Mouse (Mus musculus): ENCODE data around the gene Zfand3. TPM values are rescaled to one million over a fixed set of nuclear protein-coding genes. Genes with fewer than 3 reads are reported as not detected.

The Zfand3 gene
- polyA plus RNA-seq, 1 experiment from 2014 or later = 59.5 TPM

DNA sequence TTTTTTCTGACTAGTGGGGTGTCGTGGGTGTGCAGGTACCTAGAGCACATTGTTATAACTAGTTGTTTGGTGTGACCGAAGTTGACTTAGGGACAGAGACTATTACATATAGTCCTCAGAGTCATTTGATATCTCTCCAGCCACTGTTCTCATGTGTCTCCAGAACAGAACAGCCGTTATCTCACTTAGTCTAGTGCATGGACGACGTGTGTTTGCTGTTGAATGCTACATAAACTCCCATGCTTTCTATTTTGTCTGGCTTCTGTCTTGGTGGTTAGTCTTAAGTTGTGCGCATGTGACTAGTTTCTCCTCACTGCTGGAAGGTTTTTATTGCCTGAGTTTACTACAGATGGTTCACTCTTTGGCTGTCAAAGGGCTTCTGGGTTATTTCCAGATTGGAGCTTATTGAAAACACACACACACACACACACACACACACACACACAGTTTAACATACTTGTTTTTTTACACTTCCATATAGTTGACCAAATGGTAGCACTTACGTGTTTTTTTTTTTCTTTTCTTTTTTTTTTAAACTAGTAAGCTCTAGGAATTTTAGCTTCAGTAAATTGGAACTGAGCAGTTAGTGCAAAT lies 25.2 kb downstream of the Zfand3 start:
- DNase-seq (ENCODE audit: low spot score) = peak; percentile 51

GRCm38 (mm10) chr17:30032796-30033195 lies 28.3 kb downstream of the Zfand3 start:
- H3K4me1 ChIP-seq (ENCODE audit: control insufficient read depth, insufficient read depth, low read length) = peaks cover 19% of the 10 kb centered on the region
- H3K36me3 ChIP-seq (ENCODE audit: control insufficient read depth, insufficient read depth, low read length) = no peaks in the 10 kb centered on the region
- H3K4me2 ChIP-seq (ENCODE audit: low read length) = no peak overlapping the region
- DNase-seq (ENCODE audit: low spot score) (no peak), ATAC-seq (no peak)
- no peak overlapping the region for H3K27ac ChIP-seq (ENCODE audit: low read depth, low read length)
- H3K4me3 ChIP-seq (ENCODE audit: low read depth, low read length) = no peak overlapping the region
- no peak overlapping the region for H3K9ac ChIP-seq (ENCODE audit: low read length)
- WGBS = 96% methylated on average over 4 of the region's 4 CpGs
- H3K27me3 ChIP-seq (replicated peaks; ENCODE audit: control insufficient read depth, insufficient read depth, low read length) = no peaks in the 10 kb centered on the region
- no peaks in the 10 kb centered on the region for H3K9me3 ChIP-seq (replicated peaks; ENCODE audit: control insufficient read depth, low read length)

More for the DNA sequence above, 25.2 kb downstream of the Zfand3 start:
- no peak for ATAC-seq
- Histone ChIP-seq H3K36me3 (ENCODE audit: control insufficient read depth, insufficient read depth, low read length) (no peaks in the 10 kb centered on the region), H3K9ac (ENCODE audit: low read length) (no peak overlapping the region), H3K9me3 (replicated peaks; ENCODE audit: control insufficient read depth, low read length) (no peaks in the 10 kb centered on the region), H3K27me3 (replicated peaks; ENCODE audit: control insufficient read depth, insufficient read depth, low read length) (no peaks in the 10 kb centered on the region), H3K4me1 (ENCODE audit: control insufficient read depth, insufficient read depth, low read length) (peaks cover 35% of the 10 kb centered on the region), H3K27ac (ENCODE audit: low read depth, low read length) (no peak overlapping the region), H3K4me3 (ENCODE audit: low read depth, low read length) (no peak overlapping the region), H3K4me2 (ENCODE audit: low read length) (no peak overlapping the region)
- WGBS = 83% methylated on average over 7 of the region's 7 CpGs

GRCm38 (mm10) chr17:30033991-30034390 lies 29.5 kb downstream of the Zfand3 start:
- H3K4me3 ChIP-seq (ENCODE audit: low read depth, low read length) = no peak overlapping the region
- H3K9me3 ChIP-seq (replicated peaks; ENCODE audit: control insufficient read depth, low read length) = no peaks in the 10 kb centered on the region
- no peak for ATAC-seq
- WGBS = 75% methylated on average over 4 of the region's 4 CpGs
- no peak for DNase-seq (ENCODE audit: low spot score)
- no peaks in the 10 kb centered on the region for H3K27me3 ChIP-seq (replicated peaks; ENCODE audit: control insufficient read depth, insufficient read depth, low read length)
- H3K27ac ChIP-seq (ENCODE audit: low read depth, low read length) = no peak overlapping the region
- no peaks in the 10 kb centered on the region for H3K36me3 ChIP-seq (ENCODE audit: control insufficient read depth, insufficient read depth, low read length)
- no peak overlapping the region for H3K4me2 ChIP-seq (ENCODE audit: low read length)
- H3K9ac ChIP-seq (ENCODE audit: low read length) = no peak overlapping the region
- H3K4me1 ChIP-seq (ENCODE audit: control insufficient read depth, insufficient read depth, low read length) = peaks cover 11% of the 10 kb centered on the region

DNA sequence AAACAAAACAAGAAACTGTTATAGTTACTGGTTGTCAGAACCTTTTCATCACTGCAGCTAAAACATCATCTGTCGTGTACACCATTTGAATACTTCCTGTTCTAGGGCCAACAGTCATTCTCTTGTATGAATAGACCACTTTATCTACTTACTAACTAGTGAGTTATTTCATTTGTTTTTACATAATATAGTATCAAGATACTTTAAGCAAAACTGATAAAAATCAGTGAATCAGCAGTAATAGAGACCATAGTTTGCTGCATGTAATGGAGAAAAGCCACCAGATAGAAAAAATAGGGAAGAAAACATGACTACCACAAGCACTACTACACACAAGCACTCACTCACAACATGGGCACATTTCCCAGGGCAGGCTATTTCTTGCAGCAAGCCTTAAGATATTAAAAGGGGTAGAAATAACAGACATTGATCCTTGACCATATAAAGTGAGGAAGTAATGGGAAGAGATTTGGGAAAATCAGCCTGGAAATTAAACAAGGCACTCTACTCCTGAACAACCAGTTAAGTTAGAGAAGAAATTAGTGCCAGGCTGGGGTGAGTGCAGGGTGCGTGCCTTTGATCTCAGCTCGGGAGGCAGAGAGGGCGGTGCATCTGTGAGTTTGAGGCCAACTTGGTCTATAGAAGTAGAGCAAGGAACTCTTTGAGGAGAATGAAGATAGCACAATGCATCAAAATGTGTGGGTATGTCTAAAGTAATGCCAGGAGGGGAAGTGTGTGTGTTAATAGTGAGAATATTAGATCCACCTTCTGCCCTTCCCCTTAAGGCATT lies 30.9 kb downstream of the Zfand3 start:
- no peak for ATAC-seq
- WGBS = 56% methylated on average over 4 of the region's 4 CpGs
- H3K4me2 ChIP-seq (ENCODE audit: low read length) = no peak overlapping the region

GRCm38 (mm10) chr17:30043163-30043822 lies 38.8 kb downstream of the Zfand3 start:
- peaks cover 7% of the 10 kb centered on the region; the same call in 1 of the 2 replicates for H3K4me1 ChIP-seq (ENCODE audit: control insufficient read depth, insufficient read depth, low read length)
- H3K4me2 ChIP-seq (ENCODE audit: low read length) = no peak overlapping the region
- 87% methylated on average over 7 of the region's 7 CpGs for WGBS
- H3K9ac ChIP-seq (ENCODE audit: low read length) = no peak overlapping the region
- H3K36me3 ChIP-seq (ENCODE audit: control insufficient read depth, insufficient read depth, low read length) = no peaks in the 10 kb centered on the region
- DNase-seq (ENCODE audit: low spot score) (no peak), ATAC-seq (no peak)
- no peak overlapping the region for H3K27ac ChIP-seq (ENCODE audit: low read depth, low read length)
- no peak overlapping the region for H3K4me3 ChIP-seq (ENCODE audit: low read depth, low read length)
- no peaks in the 10 kb centered on the region for H3K27me3 ChIP-seq (replicated peaks; ENCODE audit: control insufficient read depth, insufficient read depth, low read length)
- no peaks in the 10 kb centered on the region for H3K9me3 ChIP-seq (replicated peaks; ENCODE audit: control insufficient read depth, low read length)

More for the DNA sequence above, 30.9 kb downstream of the Zfand3 start:
- no peak overlapping the region for H3K4me3 ChIP-seq (ENCODE audit: low read depth, low read length)
- H3K27ac ChIP-seq (ENCODE audit: low read depth, low read length) = no peak overlapping the region
- no peaks in the 10 kb centered on the region for H3K27me3 ChIP-seq (replicated peaks; ENCODE audit: control insufficient read depth, insufficient read depth, low read length)
- no peak overlapping the region for H3K9ac ChIP-seq (ENCODE audit: low read length)
- peaks cover under 1% of the 10 kb centered on the region; the same call in 1 of the 2 replicates for H3K4me1 ChIP-seq (ENCODE audit: control insufficient read depth, insufficient read depth, low read length)
- no peaks in the 10 kb centered on the region for H3K9me3 ChIP-seq (replicated peaks; ENCODE audit: control insufficient read depth, low read length)
- no peaks in the 10 kb centered on the region for H3K36me3 ChIP-seq (ENCODE audit: control insufficient read depth, insufficient read depth, low read length)
- no peak for DNase-seq (ENCODE audit: low spot score)

- Histone ChIP-seq H3K9ac (ENCODE audit: low read length) (no peak overlapping the region), H3K27ac (ENCODE audit: low read depth, low read length) (no peak overlapping the region), H3K36me3 (ENCODE audit: control insufficient read depth, insufficient read depth, low read length) (no peaks in the 10 kb centered on the region), H3K4me3 (ENCODE audit: low read depth, low read length) (no peak overlapping the region), H3K9me3 (replicated peaks; ENCODE audit: control insufficient read depth, low read length) (no peaks in the 10 kb centered on the region), H3K4me2 (ENCODE audit: low read length) (no peak overlapping the region), H3K4me1 (ENCODE audit: control insufficient read depth, insufficient read depth, low read length) (peaks cover 7% of the 10 kb centered on the region; the same call in 1 of the 2 replicates), H3K27me3 (replicated peaks; ENCODE audit: control insufficient read depth, insufficient read depth, low read length) (no peaks in the 10 kb centered on the region)
- ATAC-seq = no peak
- 54% methylated on average over 2 of the region's 2 CpGs for WGBS
- DNase-seq (ENCODE audit: low spot score) = no peak
These were observed 40.6 kb downstream of the Zfand3 start for GRCm38 (mm10) chr17:30045181-30045580.

- Histone ChIP-seq H3K4me2 (ENCODE audit: low read length) (no peak overlapping the region), H3K4me3 (ENCODE audit: low read depth, low read length) (no peak overlapping the region), H3K9ac (ENCODE audit: low read length) (no peak overlapping the region), H3K27me3 (replicated peaks; ENCODE audit: control insufficient read depth, insufficient read depth, low read length) (no peaks in the 10 kb centered on the region), H3K4me1 (ENCODE audit: control insufficient read depth, insufficient read depth, low read length) (peaks cover 9% of the 10 kb centered on the region; the same call in 1 of the 2 replicates), H3K27ac (ENCODE audit: low read depth, low read length) (no peak overlapping the region), H3K9me3 (replicated peaks; ENCODE audit: control insufficient read depth, low read length) (no peaks in the 10 kb centered on the region), H3K36me3 (ENCODE audit: control insufficient read depth, insufficient read depth, low read length) (no peaks in the 10 kb centered on the region)
- no peak for DNase-seq (ENCODE audit: low spot score)
- WGBS = 96% methylated on average over 5 of the region's 5 CpGs
- ATAC-seq = no peak
These were observed 42.1 kb downstream of the Zfand3 start for GRCm38 (mm10) chr17:30046654-30047053.

GRCm38 (mm10) chr17:30051523-30052346 lies 47.2 kb downstream of the Zfand3 start:
- no peaks in the 10 kb centered on the region for H3K27me3 ChIP-seq (replicated peaks; ENCODE audit: control insufficient read depth, insufficient read depth, low read length)
- H3K4me3 ChIP-seq (ENCODE audit: low read depth, low read length) = no peak overlapping the region
- H3K4me1 ChIP-seq (ENCODE audit: control insufficient read depth, insufficient read depth, low read length) = peaks cover 5% of the 10 kb centered on the region; the same call in 1 of the 2 replicates
- DNase-seq (ENCODE audit: low spot score) (peak; percentile 71), ATAC-seq (peak; percentile 42; the same call in 1 of the 2 replicates)
- WGBS = 60% methylated on average over 5 of the region's 5 CpGs
- no peak overlapping the region for H3K27ac ChIP-seq (ENCODE audit: low read depth, low read length)
- no peak overlapping the region for H3K4me2 ChIP-seq (ENCODE audit: low read length)
- no peak overlapping the region for H3K9ac ChIP-seq (ENCODE audit: low read length)
- H3K9me3 ChIP-seq (replicated peaks; ENCODE audit: control insufficient read depth, low read length) = no peaks in the 10 kb centered on the region
- H3K36me3 ChIP-seq (ENCODE audit: control insufficient read depth, insufficient read depth, low read length) = no peaks in the 10 kb centered on the region
